Mouse (Mus musculus) myocyte (in vitro differentiated cells): Measurements from ENCODE around the gene Cdkl5. TPM values are rescaled to one million over a fixed set of nuclear protein-coding genes. Genes with fewer than 3 reads are reported as not detected.

Experiments used
- H3K27me3 ChIP-seq: one replicate; pipeline ENCODE4 v1.6.1; 2011; ENCODE audit not compliant: control insufficient read depth, insufficient read depth, insufficient read length
- H3K36me3 ChIP-seq: one replicate; pipeline ENCODE4 v1.6.1; 2011; ENCODE audit not compliant: control insufficient read depth, insufficient read depth
- H3K4me2 ChIP-seq: one replicate; pipeline ENCODE4 v1.6.1; 2011; ENCODE audit warnings: low read depth, control low read depth
- H3K4me3 ChIP-seq: one replicate; pipeline ENCODE4 v1.5.1; 2011; ENCODE audit warnings: mild to moderate bottlenecking, control low read depth, moderate library complexity
- H3K79me2 ChIP-seq: one replicate; pipeline ENCODE4 v1.6.1; 2011; ENCODE audit not compliant: control insufficient read depth, insufficient read depth
- H3ac ChIP-seq: one replicate; pipeline ENCODE4 v1.6.1; 2011; ENCODE audit not compliant: control insufficient read depth, insufficient read length
- CEBPB ChIP-seq: IDR thresholded peaks from 2 replicates; pipeline ENCODE4 v1.6.1; 2011; ENCODE audit warnings: mild to moderate bottlenecking, moderate library complexity; ENCODE audit not compliant: poor library complexity, insufficient read depth, severe bottlenecking
- E2F4 ChIP-seq: IDR thresholded peaks from one replicate; pipeline ENCODE4 v1.6.1; 2011; ENCODE audit warnings: mild to moderate bottlenecking, control low read depth, moderate library complexity; ENCODE audit not compliant: insufficient read depth
- MAX ChIP-seq: IDR thresholded peaks from one replicate; pipeline ENCODE4 v1.6.1; 2011; ENCODE audit warnings: low read depth, mild to moderate bottlenecking, control low read depth
- MYOD1 ChIP-seq, 3 experiments: IDR thresholded peaks; one replicate each; pipeline ENCODE4 v1.6.1; 2011; ENCODE audit warnings: control low read depth in 2 of 3, low read depth in 2 of 3, mild to moderate bottlenecking in 2 of 3, moderate library complexity in 1 of 3; ENCODE audit not compliant: insufficient read length in 2 of 3, control insufficient read depth in 1 of 3
- MYOG ChIP-seq, 3 experiments: IDR thresholded peaks; one replicate each; pipeline ENCODE4 v1.6.1; 2011; ENCODE audit warnings: control low read depth in 2 of 3, low read depth in 2 of 3, mild to moderate bottlenecking in 2 of 3; ENCODE audit not compliant: insufficient read length in 2 of 3, control insufficient read depth in 1 of 3, insufficient read depth in 1 of 3
- POLR2A ChIP-seq: IDR thresholded peaks from one replicate; pipeline ENCODE4 v1.6.1; 2011; ENCODE audit warnings: low read depth, mild to moderate bottlenecking, control low read depth, moderate library complexity; ENCODE audit not compliant: insufficient read length
- POLR2AphosphoS2 ChIP-seq: IDR thresholded peaks from one replicate; pipeline ENCODE4 v1.6.1; 2011; ENCODE audit warnings: low read depth, control low read depth; ENCODE audit not compliant: insufficient read length
- REST ChIP-seq: IDR thresholded peaks from one replicate; pipeline ENCODE4 v1.6.1; 2011; ENCODE audit warnings: mild to moderate bottlenecking, control low read depth, moderate library complexity; ENCODE audit not compliant: insufficient read depth, insufficient read length
- SRF ChIP-seq: IDR thresholded peaks from one replicate; pipeline ENCODE4 v1.6.1; 2011; ENCODE audit warnings: low read depth; ENCODE audit not compliant: control insufficient read depth, insufficient read length
- TCF12 ChIP-seq: IDR thresholded peaks from one replicate; pipeline ENCODE4 v1.6.1; 2011; ENCODE audit warnings: mild to moderate bottlenecking, control low read depth; ENCODE audit not compliant: poor library complexity, insufficient read depth, severe bottlenecking
- TCF3 ChIP-seq: IDR thresholded peaks from one replicate; pipeline ENCODE4 v1.6.1; 2011; ENCODE audit warnings: low read depth, control low read depth; ENCODE audit not compliant: insufficient read length
- USF1 ChIP-seq: IDR thresholded peaks from one replicate; pipeline ENCODE4 v1.6.1; 2011; ENCODE audit warnings: low read depth, mild to moderate bottlenecking, control low read depth, moderate library complexity
- polyA plus RNA-seq: library from polyadenylated mRNA; unstranded; fragments of >200 nt; fragmentation: generic; extraction: Trizol; gene quantifications from one replicate; pipeline ENCODE4 v1.2.1, GENCODE M21; 2012; ENCODE audit warnings: missing spikeins

Gene Cdkl5
- polyA plus RNA-seq, 1 experiment, result 0.43 TPM

GRCm38 (mm10) chrX:160949583-160949982 lies 44.9 kb downstream of the Cdkl5 start:
- Histone ChIP-seq H3K79me2 (no peaks in the 10 kb centered on the region), H3K36me3 (no peaks in the 10 kb centered on the region), H3ac (no peak overlapping the region), H3K27me3 (no peaks in the 10 kb centered on the region), H3K4me3 (no peak overlapping the region), H3K4me2 (no peak overlapping the region)
- TF ChIP-seq TCF12, result no peak
- no peak for TF ChIP-seq E2F4
- no peak for TF ChIP-seq MAX
- no peak for TF ChIP-seq MYOG (IDR thresholded peaks at IDR 0.05; ENCODE audit: control insufficient read depth in 1 of 3, insufficient read depth in 1 of 3, insufficient read length in 2 of 3, low read depth in 2 of 3)
- no peak for TF ChIP-seq REST
- TF ChIP-seq TCF3, result no peak
- TF ChIP-seq SRF, result no peak
- TF ChIP-seq MYOD1 (IDR thresholded peaks at IDR 0.05; ENCODE audit: control insufficient read depth in 1 of 3, insufficient read length in 2 of 3, low read depth in 2 of 3), result no peak
- no peak for TF ChIP-seq POLR2AphosphoS2
- no peak for TF ChIP-seq POLR2A
- no peak for TF ChIP-seq CEBPB
- no peak for TF ChIP-seq USF1

- Histone ChIP-seq H3K27me3 (no peaks in the 10 kb centered on the region), H3K36me3 (no peaks in the 10 kb centered on the region), H3K4me3 (no peak overlapping the region), H3ac (no peak overlapping the region), H3K79me2 (no peaks in the 10 kb centered on the region), H3K4me2 (no peak overlapping the region)
- TF ChIP-seq SRF, result no peak
- no peak for TF ChIP-seq TCF12
- TF ChIP-seq MAX, result no peak
- no peak for TF ChIP-seq TCF3
- no peak for TF ChIP-seq POLR2AphosphoS2
- TF ChIP-seq MYOD1 (IDR thresholded peaks at IDR 0.05; ENCODE audit: control insufficient read depth in 1 of 3, insufficient read length in 2 of 3, low read depth in 2 of 3), result no peak
- TF ChIP-seq CEBPB, result no peak
- TF ChIP-seq REST, result no peak
Measured at GRCm38 (mm10) chrX:160944722-160945121, 49.8 kb downstream of the Cdkl5 start.

GRCm38 (mm10) chrX:160935541-160935940 lies 59.0 kb downstream of the Cdkl5 start:
- H3K4me3 ChIP-seq, result no peak overlapping the region

GRCm38 (mm10) chrX:160930656-160931055 lies 63.8 kb downstream of the Cdkl5 start:
- no peaks in the 10 kb centered on the region for H3K36me3 ChIP-seq
- no peak overlapping the region for H3K4me2 ChIP-seq
- H3ac ChIP-seq, result no peak overlapping the region
- no peaks in the 10 kb centered on the region for H3K27me3 ChIP-seq
- TF ChIP-seq POLR2A (no peak), TCF3 (no peak), REST (no peak), USF1 (no peak), CEBPB (no peak), MYOD1 (IDR thresholded peaks at IDR 0.05; ENCODE audit: control insufficient read depth in 1 of 3, insufficient read length in 2 of 3, low read depth in 2 of 3) (no peak), MAX (no peak), POLR2AphosphoS2 (no peak), TCF12 (no peak), SRF (no peak), E2F4 (no peak), MYOG (IDR thresholded peaks at IDR 0.05; ENCODE audit: control insufficient read depth in 1 of 3, insufficient read depth in 1 of 3, insufficient read length in 2 of 3, low read depth in 2 of 3) (no peak)
- no peaks in the 10 kb centered on the region for H3K79me2 ChIP-seq
- H3K4me3 ChIP-seq, result no peak overlapping the region

More at GRCm38 (mm10) chrX:160935541-160935940, 59.0 kb downstream of the Cdkl5 start:
- Histone ChIP-seq H3K4me2 (no peak overlapping the region), H3K36me3 (no peaks in the 10 kb centered on the region), H3ac (no peak overlapping the region), H3K79me2 (no peaks in the 10 kb centered on the region), H3K27me3 (no peaks in the 10 kb centered on the region)
- no peak for TF ChIP-seq SRF
- no peak for TF ChIP-seq TCF3
- no peak for TF ChIP-seq MYOG (IDR thresholded peaks at IDR 0.05; ENCODE audit: control insufficient read depth in 1 of 3, insufficient read depth in 1 of 3, insufficient read length in 2 of 3, low read depth in 2 of 3)
- TF ChIP-seq POLR2AphosphoS2, result no peak
- TF ChIP-seq POLR2A, result no peak
- no peak for TF ChIP-seq CEBPB
- TF ChIP-seq E2F4, result no peak
- no peak for TF ChIP-seq USF1
- TF ChIP-seq TCF12, result no peak
- TF ChIP-seq MAX, result no peak
- TF ChIP-seq MYOD1 (IDR thresholded peaks at IDR 0.05; ENCODE audit: control insufficient read depth in 1 of 3, insufficient read length in 2 of 3, low read depth in 2 of 3), result no peak
- no peak for TF ChIP-seq REST
